Comparison of ENCODE assay signal across 9 mouse cellular contexts in genomic region chr1:106818323-106818722, GRCm38 (mm10). TPM values are rescaled to one million over a fixed set of nuclear protein-coding genes. Genes with fewer than 3 reads are reported as not detected.
DNase-seq lines count a peak whose midpoint lies in the region; ATAC-seq and TF ChIP-seq lines count a peak whose summit lies in the region.
"Had no signal": no experiment of that assay in that cellular context is flagged by ENCODE, and none has a peak within 500 bp of the region (broad histone marks: within the 10 kb centered on the region; RNA-seq: fewer than 3 reads in every experiment).

No protein-coding gene starts in this region.

- H3K27me3 ChIP-seq in heart, adult 2 months (ENCODE audit: control insufficient read depth, insufficient read depth, low read length): no peaks in the 10 kb centered on the region
- H3K27me3 ChIP-seq in heart, embryonic 10.5 days (ENCODE audit: insufficient read depth, poor library complexity, severe bottlenecking): no peaks in the 10 kb centered on the region
- H3K27me3 ChIP-seq in midbrain, embryonic 16.5 days (ENCODE audit: control insufficient read depth, insufficient read depth, low read depth, low read length): no peaks in the 10 kb centered on the region
- H3K27me3 ChIP-seq in midbrain, embryonic 15.5 days (replicated peaks): no peaks in the 10 kb centered on the region
- H3K27me3 ChIP-seq in stomach, postnatal 0 days (ENCODE audit: control insufficient read depth, insufficient read depth, low read length): no peaks in the 10 kb centered on the region
- H3K27me3 ChIP-seq: stomach, embryonic 15.5 days had no signal

- TF ChIP-seq CTCF in heart, adult 2 months (IDR thresholded peaks at IDR 0.05): peak; percentile 70
- peak; percentile 81 for TF ChIP-seq CTCF in stomach, postnatal 0 days (IDR thresholded peaks at IDR 0.05; ENCODE audit: low read depth)

- no peak for TF ChIP-seq EP300 in heart, adult 2 months (IDR thresholded peaks at IDR 0.05; ENCODE audit: insufficient read depth, low read depth, low read length)
- no peak for TF ChIP-seq EP300 in stomach, postnatal 0 days (optimal IDR thresholded peaks at IDR 0.05)

- 0 out of 2 replicates have a peak, but pooled peaks have one; percentile 48 for ATAC-seq in midbrain, embryonic 16.5 days
- ATAC-seq in midbrain, embryonic 15.5 days (replicated peaks): no peak
- no peak for ATAC-seq in stomach, postnatal 0 days (ENCODE audit: low FRiP score, low TSS enrichment)

- H3K36me3 ChIP-seq in heart, adult 2 months (ENCODE audit: control insufficient read depth, insufficient read depth, low read length): no peaks in the 10 kb centered on the region
- H3K36me3 ChIP-seq in heart, embryonic 10.5 days: no peaks in the 10 kb centered on the region
- no peaks in the 10 kb centered on the region for H3K36me3 ChIP-seq in midbrain, embryonic 16.5 days (ENCODE audit: control insufficient read depth, insufficient read depth, low read length)
- H3K36me3 ChIP-seq in midbrain, embryonic 15.5 days (replicated peaks): no peaks in the 10 kb centered on the region
- H3K36me3 ChIP-seq in stomach, postnatal 0 days (ENCODE audit: control insufficient read depth, insufficient read depth, low read length): no peaks in the 10 kb centered on the region
- H3K36me3 ChIP-seq: stomach, embryonic 15.5 days had no signal

- no peak overlapping the region for H3K9ac ChIP-seq in heart, adult 2 months (ENCODE audit: low read depth, low read length)
- no peak overlapping the region for H3K9ac ChIP-seq in midbrain, embryonic 16.5 days (ENCODE audit: low read depth, low read length)
- no peak overlapping the region for H3K9ac ChIP-seq in midbrain, embryonic 15.5 days
- H3K9ac ChIP-seq in stomach, postnatal 0 days (ENCODE audit: low read length): no peak overlapping the region
- H3K9ac ChIP-seq: stomach, embryonic 15.5 days had no signal

- no peaks in the 10 kb centered on the region for H3K9me3 ChIP-seq in heart, embryonic 10.5 days
- no peaks in the 10 kb centered on the region for H3K9me3 ChIP-seq in midbrain, embryonic 16.5 days (replicated peaks; ENCODE audit: control insufficient read depth, low read length, poor library complexity, severe bottlenecking)
- no peaks in the 10 kb centered on the region for H3K9me3 ChIP-seq in midbrain, embryonic 15.5 days
- H3K9me3 ChIP-seq in stomach, postnatal 0 days (ENCODE audit: control insufficient read depth, low read length): no peaks in the 10 kb centered on the region
- H3K9me3 ChIP-seq: stomach, embryonic 15.5 days had no signal

- TF ChIP-seq POLR2A in heart, adult 2 months (IDR thresholded peaks at IDR 0.05; ENCODE audit: insufficient read depth, low read depth, low read length): no peak

- H3K4me2 ChIP-seq in midbrain, embryonic 16.5 days (ENCODE audit: low read length): no peak overlapping the region
- H3K4me2 ChIP-seq in midbrain, embryonic 15.5 days: no peak overlapping the region
- H3K4me2 ChIP-seq in stomach, postnatal 0 days (replicated peaks; ENCODE audit: low read depth): no peak overlapping the region
- H3K4me2 ChIP-seq: stomach, embryonic 15.5 days had no signal

- intact Hi-C loops in heart, adult 2 months (cut with DNase I): loop anchor here (5.0 to 10.0 kb wide), 2 partner anchors 274 to 306 kb away; no protein-coding TSS in a partner anchor

- no peaks in the 10 kb centered on the region for H3K4me1 ChIP-seq in heart, adult 2 months (ENCODE audit: control insufficient read depth, insufficient read depth, low read length)
- no peaks in the 10 kb centered on the region for H3K4me1 ChIP-seq in heart, embryonic 10.5 days
- no peaks in the 10 kb centered on the region for H3K4me1 ChIP-seq in midbrain, embryonic 16.5 days (ENCODE audit: control insufficient read depth, insufficient read depth, low read length)
- H3K4me1 ChIP-seq in midbrain, embryonic 15.5 days: no peaks in the 10 kb centered on the region
- no peaks in the 10 kb centered on the region for H3K4me1 ChIP-seq in stomach, postnatal 0 days (replicated peaks; ENCODE audit: control insufficient read depth, insufficient read depth)
- H3K4me1 ChIP-seq: stomach, embryonic 15.5 days had no signal

- H3K4me3 ChIP-seq in heart, adult 2 months: no peak overlapping the region
- H3K4me3 ChIP-seq in heart, embryonic 10.5 days: no peak overlapping the region
- H3K4me3 ChIP-seq in midbrain, embryonic 16.5 days (ENCODE audit: low read depth, low read length): no peak overlapping the region
- H3K4me3 ChIP-seq in midbrain, embryonic 15.5 days: no peak overlapping the region
- no peak overlapping the region for H3K4me3 ChIP-seq in stomach, postnatal 0 days (ENCODE audit: low read depth, low read length)
- H3K4me3 ChIP-seq: stomach, embryonic 15.5 days had no signal

- no peaks in the 10 kb centered on the region for H3K79me2 ChIP-seq in heart, adult 2 months (replicated peaks; ENCODE audit: control insufficient read depth, insufficient read depth, low read length)

- DNase-seq in heart, adult 2 months: no peak
- DNase-seq in heart, embryonic 10.5 days (ENCODE audit: low spot score): no peak
- DNase-seq in embryo, embryonic 11.5 days (ENCODE audit: low read depth, low spot score): peak; percentile 8
- DNase-seq in stomach, postnatal 0 days (ENCODE audit: low spot score): no peak
- no peak for DNase-seq in testis, postnatal 10 days (ENCODE audit: low spot score)
- DNase-seq in kidney, adult 11 months: no peak

- WGBS in heart, adult 2 months: 10% methylated on average over 4 of the region's 4 CpGs
- WGBS in heart, embryonic 10.5 days: 23% methylated on average over 4 of the region's 4 CpGs
- 30% methylated on average over 4 of the region's 4 CpGs for WGBS in midbrain, embryonic 16.5 days
- WGBS in midbrain, embryonic 15.5 days: 28% methylated on average over 4 of the region's 4 CpGs
- 13% methylated on average over 4 of the region's 4 CpGs for WGBS in stomach, postnatal 0 days

- no peak overlapping the region for H3K27ac ChIP-seq in heart, adult 2 months
- no peak overlapping the region for H3K27ac ChIP-seq in heart, embryonic 10.5 days
- H3K27ac ChIP-seq in midbrain, embryonic 16.5 days (ENCODE audit: low read length): no peak overlapping the region
- H3K27ac ChIP-seq in midbrain, embryonic 15.5 days: no peak overlapping the region
- H3K27ac ChIP-seq in stomach, postnatal 0 days (replicated peaks): no peak overlapping the region
- H3K27ac ChIP-seq: stomach, embryonic 15.5 days had no signal

RNA-seq across cellular contexts. Expression of gene Vps4b, which starts 21.8 kb away (rescaled TPM):
- 10 to 100 TPM; 29.8 to 30.1 TPM for total RNA-seq in heart, adult 2 months (2021)
- 5.9 and 10.4 TPM in 2 replicates for polyA plus RNA-seq in heart, adult 2 months (2012; rRNA removed)
- 56.5 and 60.7 TPM in 2 replicates for polyA plus RNA-seq in heart, embryonic 10.5 days (2016; fragmentation: Nextera tagmentation; extraction: Ambion mirVana)
- 32.9 and 33.3 TPM in 2 replicates for polyA plus RNA-seq in midbrain, embryonic 16.5 days (2015; fragmentation: Nextera tagmentation; extraction: Ambion mirVana)
- polyA plus RNA-seq in midbrain, embryonic 15.5 days (2015; fragmentation: Nextera tagmentation; extraction: Ambion mirVana): 30.2 and 32.1 TPM in 2 replicates
- polyA plus RNA-seq in stomach, postnatal 0 days (2015; fragmentation: Nextera tagmentation; extraction: Ambion mirVana): 67.6 and 70.9 TPM in 2 replicates

RNA-seq across cellular contexts. Expression of gene Serpinb5, which starts 42.6 kb away (rescaled TPM):
- total RNA-seq in heart, adult 2 months (2021): not detected
- 0.06 TPM in 1 of 2 replicates, not detected in the other for polyA plus RNA-seq in heart, adult 2 months (2012; rRNA removed)
- not detected in 2 replicates for polyA plus RNA-seq in heart, embryonic 10.5 days (2016; fragmentation: Nextera tagmentation; extraction: Ambion mirVana)
- polyA plus RNA-seq in midbrain, embryonic 16.5 days (2015; fragmentation: Nextera tagmentation; extraction: Ambion mirVana): not detected in 2 replicates
- 0.08 and 0.09 TPM in 2 replicates for polyA plus RNA-seq in midbrain, embryonic 15.5 days (2015; fragmentation: Nextera tagmentation; extraction: Ambion mirVana)
- polyA plus RNA-seq in stomach, postnatal 0 days (2015; fragmentation: Nextera tagmentation; extraction: Ambion mirVana): 116 and 128 TPM in 2 replicates

RNA-seq across cellular contexts. Expression of gene Kdsr, which starts 58.8 kb away (rescaled TPM):
- 1 to 10 TPM; 5.9 to 6.2 TPM for total RNA-seq in heart, adult 2 months (2021)
- polyA plus RNA-seq in heart, adult 2 months (2012; rRNA removed): 2.6 and 3.1 TPM in 2 replicates
- 7.5 and 7.7 TPM in 2 replicates for polyA plus RNA-seq in heart, embryonic 10.5 days (2016; fragmentation: Nextera tagmentation; extraction: Ambion mirVana)
- 16.6 and 17.2 TPM in 2 replicates for polyA plus RNA-seq in midbrain, embryonic 16.5 days (2015; fragmentation: Nextera tagmentation; extraction: Ambion mirVana)
- 14.9 and 17.0 TPM in 2 replicates for polyA plus RNA-seq in midbrain, embryonic 15.5 days (2015; fragmentation: Nextera tagmentation; extraction: Ambion mirVana)
- 18.3 and 18.9 TPM in 2 replicates for polyA plus RNA-seq in stomach, postnatal 0 days (2015; fragmentation: Nextera tagmentation; extraction: Ambion mirVana)

Comparison
In these comparisons a context has a peak if more than half of its experiments do, and no peak if none do; other contexts are left out.
1. RNA of gene Serpinb5, which starts 42.6 kb away (polyA plus RNA-seq): 116 to 128 TPM in stomach, postnatal 0 days; not detected in midbrain, embryonic 16.5 days, 0.08 to 0.09 TPM in midbrain, embryonic 15.5 days, 0.06 TPM in heart, adult 2 months and not detected in heart, embryonic 10.5 days; every median in the first group is over 100 times any median in the second.